Mouse (Mus musculus): ENCODE measurements at regions not wholly inside any gene's neighbourhood (a gene's known extent, or its start where the extent isn't known, plus 50 kb on each side); places are given as distances from the start of the nearest gene placed in this dataset.

- DNase-seq (ENCODE audit: low spot score in 2 of 2), result no peak
Measured at GRCm38 (mm10) chr13:97705926-97706325, 54.5 kb downstream of the Gm10260 start.

GRCm38 (mm10) chr13:97704541-97704940, 55.9 kb downstream of the Gm10260 start:
- no peak for DNase-seq (ENCODE audit: low spot score in 2 of 2)

- DNase-seq (ENCODE audit: low spot score in 2 of 2), result no peak
Measured at GRCm38 (mm10) chr13:97698967-97699366, 61.5 kb downstream of the Gm10260 start.

- DNase-seq (ENCODE audit: low spot score in 2 of 2), result no peak
Measured at GRCm38 (mm10) chr13:97698317-97698716, 62.1 kb downstream of the Gm10260 start.

GRCm38 (mm10) chr13:97697262-97697661, 63.2 kb downstream of the Gm10260 start:
- no peak for DNase-seq (ENCODE audit: low spot score in 2 of 2)

GRCm38 (mm10) chr13:97695022-97695421, 65.4 kb downstream of the Gm10260 start:
- no peak for DNase-seq (ENCODE audit: low spot score in 2 of 2)

- no peak for DNase-seq (ENCODE audit: low spot score in 2 of 2)
Measured at GRCm38 (mm10) chr13:97694356-97694990, 66.0 kb downstream of the Gm10260 start.

GRCm38 (mm10) chr13:97688310-97688886, 72.0 kb downstream of the Gm10260 start:
- DNase-seq (ENCODE audit: low spot score in 2 of 2), result no peak

GRCm38 (mm10) chr13:97683836-97684235, 76.6 kb downstream of the Gm10260 start:
- no peak for DNase-seq (ENCODE audit: low spot score in 2 of 2)

GRCm38 (mm10) chr13:97681228-97681987, 79.0 kb downstream of the Gm10260 start:
- no peak for DNase-seq (ENCODE audit: low spot score in 2 of 2)

- no peak for DNase-seq (ENCODE audit: low spot score in 2 of 2)
Measured at GRCm38 (mm10) chr13:97680283-97680896, 80.0 kb downstream of the Gm10260 start.

GRCm38 (mm10) chr13:97678991-97679390, 81.4 kb downstream of the Gm10260 start:
- DNase-seq (ENCODE audit: low spot score in 2 of 2), result no peak

GRCm38 (mm10) chr13:97676536-97677048, 83.8 kb downstream of the Gm10260 start:
- DNase-seq (ENCODE audit: low spot score in 2 of 2), result no peak

GRCm38 (mm10) chr13:97673107-97673506, 87.3 kb downstream of the Gm10260 start:
- DNase-seq (ENCODE audit: low spot score in 2 of 2), result no peak

GRCm38 (mm10) chr13:97672038-97672675, 88.3 kb downstream of the Gm10260 start:
- DNase-seq (ENCODE audit: low spot score in 2 of 2), result no peak

- no peak for DNase-seq (ENCODE audit: low spot score in 2 of 2)
Measured at GRCm38 (mm10) chr13:97669366-97669765, 91.1 kb downstream of the Gm10260 start.

GRCm38 (mm10) chr13:97668910-97669309, 91.5 kb downstream of the Gm10260 start:
- DNase-seq (ENCODE audit: low spot score in 2 of 2), result no peak

- DNase-seq (ENCODE audit: low spot score in 2 of 2), result no peak
Measured at GRCm38 (mm10) chr13:97667313-97667712, 93.1 kb downstream of the Gm10260 start.

GRCm38 (mm10) chr13:97666761-97667160, 93.7 kb downstream of the Gm10260 start:
- no peak for DNase-seq (ENCODE audit: low spot score in 2 of 2)

GRCm38 (mm10) chr13:97665226-97665625, 95.2 kb downstream of the Gm10260 start:
- DNase-seq (ENCODE audit: low spot score in 2 of 2), result no peak

- no peak for DNase-seq (ENCODE audit: low spot score in 2 of 2)
Measured at GRCm38 (mm10) chr13:97662741-97663140, 97.7 kb downstream of the Gm10260 start.
